Mouse (Mus musculus): ENCODE measurements around the gene Clec16a.

- peak; percentile 76 for TF ChIP-seq CTCF (IDR thresholded peaks at IDR 0.05; ENCODE audit: low read depth)
- no peak for TF ChIP-seq EP300 (IDR thresholded peaks at IDR 0.05; ENCODE audit: low read depth)
Observed at GRCm38 (mm10) chr16:10522811-10523210, 22.3 kb upstream of the Clec16a start.
